Mouse (Mus musculus): ENCODE measurements at regions not wholly inside any gene's neighbourhood (a gene's known extent, or its start where the extent isn't known, plus 50 kb on each side); places are given as distances from the start of the nearest gene placed in this dataset.

DNA sequence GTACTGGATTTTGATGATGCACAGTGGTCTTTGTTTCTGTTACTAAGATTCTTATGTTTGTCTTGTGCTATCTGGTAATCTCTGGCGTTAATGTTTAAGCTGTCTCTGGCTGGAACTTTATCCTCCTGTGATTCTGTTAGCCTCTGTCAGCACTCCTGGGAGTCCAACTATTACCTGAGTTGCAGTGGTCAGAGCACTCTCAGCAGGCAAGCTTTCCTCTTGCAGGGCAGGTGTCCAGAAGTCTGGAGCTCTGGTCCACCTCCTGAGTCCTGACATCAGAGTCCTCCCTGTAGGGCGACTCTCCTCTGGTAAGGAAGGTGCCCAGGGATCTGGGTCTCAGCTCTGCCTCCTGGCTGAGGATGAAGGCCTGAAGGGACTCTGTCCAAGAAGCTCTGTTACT, 760.8 kb downstream of the Mat2b start:
- no peaks in the 10 kb centered on the region for H3K36me3 ChIP-seq
- no peaks in the 10 kb centered on the region for H3K4me1 ChIP-seq (replicated peaks)
- no peak for ATAC-seq (ENCODE audit: low read depth)
- no peak overlapping the region for H3K4me3 ChIP-seq
- WGBS: 86% methylated on average over 2 of the region's 2 CpGs
- H3K9me3 ChIP-seq: no peaks in the 10 kb centered on the region
- no peaks in the 10 kb centered on the region for H3K27me3 ChIP-seq
- H3K4me2 ChIP-seq: no peak overlapping the region
- no peak overlapping the region for H3K27ac ChIP-seq (replicated peaks)
- H3K9ac ChIP-seq: no peak overlapping the region

DNA sequence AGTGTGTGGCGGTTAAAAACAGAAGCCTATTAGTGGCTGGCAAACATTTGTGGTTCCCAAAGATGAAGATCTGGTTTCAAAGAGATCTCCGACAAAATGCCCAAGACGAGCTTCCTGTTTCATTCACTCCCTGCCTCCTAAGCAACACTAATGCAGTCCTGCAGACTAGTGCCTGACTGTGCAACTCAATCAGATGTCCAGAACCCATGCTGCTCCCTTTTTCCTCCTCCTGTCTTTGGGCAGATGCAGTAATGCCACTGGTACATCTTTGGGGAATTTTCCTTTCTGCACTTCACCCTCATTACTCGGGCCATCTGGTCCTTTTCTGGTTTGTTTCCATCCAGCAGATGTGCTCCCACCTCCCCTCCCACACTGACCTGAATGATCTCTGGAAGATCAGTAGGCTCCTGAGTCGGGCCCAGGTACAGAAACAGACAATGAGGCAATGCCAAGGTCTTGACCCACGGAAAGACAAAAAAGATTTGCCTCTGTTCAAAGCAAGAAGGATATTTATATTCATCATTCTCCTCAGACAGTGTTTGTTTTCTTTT, 771.0 kb downstream of the Mat2b start:
- H3K4me1 ChIP-seq (replicated peaks): peaks cover 7% of the 10 kb centered on the region; the same call in 1 of the 2 replicates
- H3K27me3 ChIP-seq: no peaks in the 10 kb centered on the region
- H3K4me3 ChIP-seq: no peak overlapping the region
- H3K27ac ChIP-seq (replicated peaks): no peak overlapping the region; the same call in 1 of the 2 replicates
- H3K36me3 ChIP-seq: no peaks in the 10 kb centered on the region
- no peak overlapping the region for H3K9ac ChIP-seq
- WGBS: 32% methylated on average over 6 of the region's 6 CpGs
- H3K4me2 ChIP-seq: no peak overlapping the region
- no peak for ATAC-seq (ENCODE audit: low read depth)
- H3K9me3 ChIP-seq: no peaks in the 10 kb centered on the region

DNA sequence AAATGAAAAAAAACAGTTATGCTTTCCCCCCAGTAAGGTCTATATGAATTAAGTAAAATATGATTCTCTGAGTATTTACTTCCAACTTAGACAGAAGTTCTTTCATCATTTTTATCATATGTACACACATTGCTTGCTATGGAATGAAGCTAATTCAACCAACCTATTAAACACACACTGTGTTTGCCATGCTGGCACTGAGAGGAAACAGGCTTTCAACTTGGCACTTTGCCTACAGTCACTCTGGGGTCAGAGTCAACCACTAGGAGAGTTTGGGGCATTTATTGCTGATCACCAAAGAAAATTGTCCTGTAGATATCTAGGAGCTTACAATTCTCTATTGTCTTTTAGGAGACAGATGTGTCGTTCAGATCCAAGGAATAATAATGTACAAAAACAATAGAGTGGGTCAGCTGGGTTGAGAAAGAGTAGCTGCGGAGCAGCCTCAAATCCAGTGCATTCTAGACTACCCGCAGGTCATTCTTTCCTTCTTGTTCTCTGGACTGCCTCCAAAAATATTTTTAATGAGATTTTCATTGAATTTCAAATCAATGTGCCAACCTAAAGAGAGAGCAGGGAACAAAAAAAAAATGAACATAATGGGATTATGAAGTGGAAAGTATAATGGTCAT, 777.2 kb downstream of the Mat2b start:
- Histone ChIP-seq H3K9ac (no peak overlapping the region), H3K4me1 (replicated peaks) (0 out of 2 replicates have a peak, but pooled peaks cover 3% of the 10 kb centered on the region), H3K4me3 (no peak overlapping the region), H3K27me3 (no peaks in the 10 kb centered on the region), H3K27ac (replicated peaks) (no peak overlapping the region), H3K4me2 (no peak overlapping the region), H3K9me3 (no peaks in the 10 kb centered on the region), H3K36me3 (no peaks in the 10 kb centered on the region)
- 58% methylated on average over 3 of the region's 3 CpGs for WGBS
- no peak for ATAC-seq (ENCODE audit: low read depth)

DNA sequence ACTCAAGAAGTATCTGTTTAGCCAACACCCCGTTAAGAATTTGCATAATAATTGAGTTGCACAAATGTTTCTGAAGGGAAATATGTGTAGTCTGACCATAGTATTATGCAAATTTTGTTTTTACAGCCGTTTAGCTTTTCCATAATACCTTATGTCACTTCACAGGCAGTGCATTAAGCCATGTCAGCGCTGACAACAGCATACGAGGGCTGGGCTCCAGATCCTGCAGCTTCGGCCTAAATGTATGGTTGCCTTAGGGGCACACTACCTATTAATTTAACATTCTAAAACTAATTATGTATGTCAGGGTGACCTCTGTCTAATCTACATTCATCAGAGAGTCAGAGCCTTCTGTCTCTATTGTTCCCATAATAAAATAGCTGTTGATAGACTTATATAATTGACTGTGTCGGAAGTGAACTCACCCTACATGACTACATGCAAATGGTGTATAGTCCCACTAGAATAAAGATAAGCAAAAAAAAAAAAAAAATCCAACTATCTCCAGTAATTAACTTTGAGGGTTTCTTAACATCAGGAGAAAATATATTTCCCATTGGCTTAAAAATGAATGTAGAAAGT, 795.3 kb downstream of the Mat2b start:
- no peak overlapping the region for H3K27ac ChIP-seq (replicated peaks)
- no peaks in the 10 kb centered on the region for H3K36me3 ChIP-seq
- H3K4me1 ChIP-seq (replicated peaks): 0 out of 2 replicates have a peak, but pooled peaks cover 4% of the 10 kb centered on the region
- H3K4me3 ChIP-seq: no peak overlapping the region
- H3K9me3 ChIP-seq: no peaks in the 10 kb centered on the region
- 31% methylated on average over 6 of the region's 6 CpGs for WGBS
- ATAC-seq (ENCODE audit: low read depth): peak; percentile 74
- H3K4me2 ChIP-seq: no peak overlapping the region
- no peaks in the 10 kb centered on the region for H3K27me3 ChIP-seq
- H3K9ac ChIP-seq: no peak overlapping the region

DNA sequence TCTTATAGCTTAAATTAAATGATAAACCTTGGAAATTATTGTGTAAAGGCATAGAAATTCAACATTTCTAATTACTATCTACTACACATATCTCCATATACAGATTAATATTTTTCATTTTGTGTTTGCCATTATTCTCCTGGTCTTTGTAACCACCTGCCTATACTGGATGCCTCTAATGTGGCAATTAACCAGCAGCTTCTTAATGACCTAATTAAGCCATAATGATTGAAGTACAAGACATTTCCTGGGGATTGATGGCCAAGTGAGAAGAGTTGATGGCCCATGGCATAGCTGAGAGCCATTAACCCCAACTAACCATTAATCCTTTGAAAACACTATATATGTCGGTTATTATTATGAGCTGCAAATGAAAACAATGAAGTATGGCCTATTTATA, 811.7 kb downstream of the Mat2b start:
- no peaks in the 10 kb centered on the region for H3K27me3 ChIP-seq
- H3K9me3 ChIP-seq: no peaks in the 10 kb centered on the region
- H3K27ac ChIP-seq (replicated peaks): no peak overlapping the region
- no peaks in the 10 kb centered on the region for H3K36me3 ChIP-seq
- H3K9ac ChIP-seq: no peak overlapping the region
- ATAC-seq (ENCODE audit: low read depth): peak; percentile 40; the same call in 1 of the 2 replicates
- H3K4me2 ChIP-seq: no peak overlapping the region
- 36% methylated on average over 1 of the region's 1 CpGs for WGBS
- no peak overlapping the region for H3K4me3 ChIP-seq
- no peaks in the 10 kb centered on the region for H3K4me1 ChIP-seq (replicated peaks)

DNA sequence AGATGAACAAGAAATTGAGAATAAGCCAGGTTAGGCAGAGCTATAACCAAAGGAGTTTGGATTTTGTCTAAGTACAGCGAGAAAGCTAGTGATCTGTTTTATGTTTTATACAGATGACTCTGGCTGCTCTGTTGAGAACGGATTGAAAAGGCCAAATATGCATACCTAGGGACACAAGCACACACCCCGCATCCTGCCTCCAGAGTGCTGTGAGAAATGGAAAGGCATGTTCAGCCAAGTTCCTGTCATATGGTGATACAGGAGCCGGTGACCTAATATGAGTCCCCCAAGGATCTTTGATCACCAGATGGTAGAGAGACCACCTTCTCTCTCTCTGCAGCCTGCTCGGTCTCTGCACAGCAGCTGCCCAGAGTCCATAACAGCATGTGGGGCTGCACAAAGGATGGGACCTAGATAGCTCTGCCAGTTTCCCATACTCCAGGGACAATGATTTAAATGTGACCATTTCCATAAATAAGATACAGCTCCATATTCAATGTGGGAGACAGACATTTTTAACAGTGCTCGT, 826.5 kb downstream of the Mat2b start:
- Histone ChIP-seq H3K9me3 (no peaks in the 10 kb centered on the region), H3K4me3 (no peak overlapping the region), H3K36me3 (no peaks in the 10 kb centered on the region), H3K9ac (no peak overlapping the region), H3K27me3 (no peaks in the 10 kb centered on the region), H3K27ac (replicated peaks) (no peak overlapping the region), H3K4me2 (no peak overlapping the region), H3K4me1 (replicated peaks) (no peaks in the 10 kb centered on the region; the same call in 1 of the 2 replicates)
- ATAC-seq (ENCODE audit: low read depth): peak; percentile 76
- WGBS: 38% methylated on average over 6 of the region's 6 CpGs

Data from neural tube, embryonic 13.5 days (tissue).